Mouse (Mus musculus): ENCODE measurements at regions not wholly inside any gene's neighbourhood (a gene's known extent, or its start where the extent isn't known, plus 50 kb on each side); places are given as distances from the start of the nearest gene placed in this dataset.

DNA sequence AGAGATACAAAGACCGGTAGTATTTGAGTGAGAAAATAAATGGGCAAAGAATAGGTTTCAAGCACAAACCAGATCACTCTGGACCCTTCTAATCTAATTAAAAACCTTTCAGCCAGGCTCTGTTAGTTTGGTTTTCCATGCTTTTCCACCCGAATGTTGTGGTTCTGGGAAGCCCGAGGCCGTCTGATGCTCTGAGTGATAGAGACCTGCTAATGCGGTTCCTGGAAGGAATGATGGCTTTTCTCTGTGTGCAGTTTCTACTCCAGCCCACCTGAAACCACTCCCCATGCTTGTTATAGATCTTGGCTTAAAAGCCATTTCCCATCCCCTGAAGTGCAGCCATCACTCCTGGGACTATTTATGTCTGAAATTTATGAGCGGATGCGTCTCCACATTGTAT is 251.4 kb upstream of the Nrp1 start:
- H3K4me1 ChIP-seq (replicated peaks): no peaks in the 10 kb centered on the region
- no peak overlapping the region for H3K27ac ChIP-seq (replicated peaks)
- H3K9me3 ChIP-seq (replicated peaks): no peaks in the 10 kb centered on the region
- no peak for ATAC-seq (ENCODE audit: insufficient read depth)
- H3K4me3 ChIP-seq (replicated peaks): no peak overlapping the region
- 81% methylated on average over 7 of the region's 7 CpGs for whole genome bisulfite sequencing (ENCODE audit: insufficient replicate concordance)
- H3K36me3 ChIP-seq (replicated peaks): no peaks in the 10 kb centered on the region
- H3K4me2 ChIP-seq: no peak overlapping the region
- no peaks in the 10 kb centered on the region for H3K27me3 ChIP-seq
- no peak overlapping the region for H3K9ac ChIP-seq

DNA sequence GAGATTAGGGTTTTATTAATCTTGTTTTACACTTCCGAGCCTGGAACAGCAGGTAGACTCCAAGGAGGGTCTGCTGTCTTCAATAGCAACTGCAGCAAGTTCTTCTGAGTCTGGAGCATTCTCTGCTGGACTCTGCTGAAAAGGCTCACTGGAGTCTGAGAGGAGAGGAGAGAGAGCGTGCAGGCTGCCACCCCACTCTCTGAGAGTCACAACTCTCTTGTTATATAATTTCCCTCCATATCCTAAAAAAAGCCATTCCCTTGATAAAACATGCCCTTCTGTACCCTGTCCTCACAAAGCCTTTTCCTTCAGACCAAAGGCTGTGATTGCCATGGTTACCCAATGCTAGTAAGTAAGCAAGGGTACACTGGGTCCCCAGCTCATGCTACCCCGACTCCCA is 249.4 kb upstream of the Nrp1 start:
- 42% methylated on average over 3 of the region's 3 CpGs for WGBS (ENCODE audit: insufficient replicate concordance)
- no peak overlapping the region for H3K9ac ChIP-seq
- H3K4me3 ChIP-seq (replicated peaks): no peak overlapping the region
- no peaks in the 10 kb centered on the region for H3K36me3 ChIP-seq (replicated peaks)
- H3K4me2 ChIP-seq: no peak overlapping the region
- H3K27me3 ChIP-seq: no peaks in the 10 kb centered on the region
- ATAC-seq (ENCODE audit: insufficient read depth): no peak
- H3K27ac ChIP-seq (replicated peaks): no peak overlapping the region
- H3K4me1 ChIP-seq (replicated peaks): no peaks in the 10 kb centered on the region
- no peaks in the 10 kb centered on the region for H3K9me3 ChIP-seq (replicated peaks)

DNA sequence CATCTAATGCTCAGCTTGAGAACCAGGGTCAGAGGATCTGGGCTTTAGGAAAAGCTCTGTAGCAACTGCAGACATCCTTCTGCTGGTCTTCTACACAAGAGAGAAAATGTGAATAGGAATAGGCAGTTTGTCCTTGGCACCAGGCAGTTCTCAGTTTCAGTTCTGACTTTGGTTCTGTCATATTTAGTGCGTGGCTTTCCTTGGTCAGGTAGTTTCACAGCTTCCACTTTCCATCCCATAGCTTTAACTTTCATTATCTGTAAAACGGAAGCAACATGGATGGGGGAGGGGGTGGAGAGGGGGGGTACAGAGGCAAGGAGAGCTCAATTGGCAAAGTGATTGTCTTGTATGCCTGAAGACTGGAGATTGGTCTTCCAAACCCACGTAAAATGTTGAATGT is 247.3 kb upstream of the Nrp1 start:
- no peaks in the 10 kb centered on the region for H3K36me3 ChIP-seq (replicated peaks)
- H3K4me1 ChIP-seq (replicated peaks): no peaks in the 10 kb centered on the region
- H3K4me2 ChIP-seq: no peak overlapping the region
- ATAC-seq (ENCODE audit: insufficient read depth): no peak
- 37% methylated on average over 3 of the region's 3 CpGs for WGBS (ENCODE audit: insufficient replicate concordance)
- no peak overlapping the region for H3K4me3 ChIP-seq (replicated peaks)
- no peaks in the 10 kb centered on the region for H3K9me3 ChIP-seq (replicated peaks)
- H3K27ac ChIP-seq (replicated peaks): no peak overlapping the region
- H3K27me3 ChIP-seq: no peaks in the 10 kb centered on the region
- H3K9ac ChIP-seq: no peak overlapping the region

DNA sequence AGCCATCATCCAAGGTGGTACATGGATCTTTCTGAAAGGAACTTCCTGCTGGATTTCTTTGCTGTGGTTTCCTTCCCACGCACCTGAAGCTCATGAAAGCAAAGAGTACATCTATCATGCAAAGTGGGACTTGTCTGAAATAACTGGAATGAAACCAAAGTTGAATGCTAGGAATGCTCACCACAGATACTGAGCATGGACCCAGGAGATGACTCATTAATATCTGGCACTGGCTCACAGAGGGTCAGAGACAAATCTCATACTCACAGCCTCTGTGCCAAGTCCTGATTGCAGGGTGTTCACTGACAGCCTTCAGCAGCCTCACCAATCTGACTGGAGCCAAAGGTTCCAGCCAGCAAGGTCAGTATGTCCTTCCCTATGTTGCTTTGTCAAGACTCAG is 245.3 kb upstream of the Nrp1 start:
- no peak overlapping the region for H3K4me3 ChIP-seq (replicated peaks)
- WGBS (ENCODE audit: insufficient replicate concordance): 50% methylated on average over 1 of the region's 1 CpGs
- no peaks in the 10 kb centered on the region for H3K36me3 ChIP-seq (replicated peaks)
- H3K27ac ChIP-seq (replicated peaks): no peak overlapping the region
- no peak for ATAC-seq (ENCODE audit: insufficient read depth)
- no peak overlapping the region for H3K9ac ChIP-seq
- H3K27me3 ChIP-seq: no peaks in the 10 kb centered on the region
- no peak overlapping the region for H3K4me2 ChIP-seq
- H3K9me3 ChIP-seq (replicated peaks): no peaks in the 10 kb centered on the region
- H3K4me1 ChIP-seq (replicated peaks): no peaks in the 10 kb centered on the region

- no peak overlapping the region for H3K4me2 ChIP-seq
- no peaks in the 10 kb centered on the region for H3K4me1 ChIP-seq (replicated peaks)
- no peak overlapping the region for H3K4me3 ChIP-seq (replicated peaks)
- H3K9ac ChIP-seq: no peak overlapping the region
- no peaks in the 10 kb centered on the region for H3K36me3 ChIP-seq (replicated peaks)
- H3K27ac ChIP-seq (replicated peaks): no peak overlapping the region
- H3K27me3 ChIP-seq: no peaks in the 10 kb centered on the region
- WGBS (ENCODE audit: insufficient replicate concordance): 30% methylated on average over 4 of the region's 4 CpGs
- ATAC-seq (ENCODE audit: insufficient read depth): no peak
- H3K9me3 ChIP-seq (replicated peaks): no peaks in the 10 kb centered on the region
Measured at GRCm38 (mm10) chr8:128141290-128141966, 217.0 kb upstream of the Nrp1 start.

DNA sequence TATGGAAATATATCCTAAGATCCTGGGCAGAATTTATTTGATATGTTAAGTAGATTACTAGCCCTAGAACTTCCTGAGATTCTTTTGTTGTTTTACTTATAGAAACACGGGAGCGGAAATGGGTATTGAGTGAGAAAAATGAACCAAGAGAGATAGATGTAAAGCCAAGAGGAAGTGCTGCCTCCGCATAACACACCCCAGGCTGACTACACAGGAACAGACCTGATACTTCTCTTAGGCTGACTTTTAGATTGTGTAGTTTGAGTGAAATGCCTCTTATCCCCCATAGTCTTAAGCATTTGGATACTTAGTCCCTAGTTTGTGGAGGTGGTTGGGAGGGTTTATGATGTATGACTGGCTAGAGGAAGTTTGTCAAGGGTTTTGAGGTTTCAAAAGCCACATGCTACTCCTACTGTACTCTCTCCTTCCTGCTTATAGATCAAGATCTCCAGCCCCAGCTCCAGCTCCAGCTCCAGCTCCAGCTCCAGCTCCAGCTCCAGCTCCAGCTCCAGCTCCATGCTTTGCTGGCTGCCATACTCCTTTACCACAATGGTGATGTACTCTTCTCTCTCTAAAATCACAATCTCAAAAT is 210.0 kb upstream of the Nrp1 start:
- H3K27me3 ChIP-seq: no peaks in the 10 kb centered on the region
- ATAC-seq (ENCODE audit: insufficient read depth): no peak
- H3K4me2 ChIP-seq: no peak overlapping the region
- H3K4me1 ChIP-seq (replicated peaks): no peaks in the 10 kb centered on the region
- H3K4me3 ChIP-seq (replicated peaks): no peak overlapping the region
- WGBS (ENCODE audit: insufficient replicate concordance): 21% methylated on average over 3 of the region's 3 CpGs
- H3K9me3 ChIP-seq (replicated peaks): no peaks in the 10 kb centered on the region
- no peak overlapping the region for H3K27ac ChIP-seq (replicated peaks)
- no peaks in the 10 kb centered on the region for H3K36me3 ChIP-seq (replicated peaks)
- no peak overlapping the region for H3K9ac ChIP-seq

- H3K36me3 ChIP-seq (replicated peaks): no peaks in the 10 kb centered on the region
- no peaks in the 10 kb centered on the region for H3K27me3 ChIP-seq
- no peaks in the 10 kb centered on the region for H3K4me1 ChIP-seq (replicated peaks)
- ATAC-seq (ENCODE audit: insufficient read depth): no peak
- no peak overlapping the region for H3K9ac ChIP-seq
- H3K4me3 ChIP-seq (replicated peaks): no peak overlapping the region
- no peak overlapping the region for H3K27ac ChIP-seq (replicated peaks)
- H3K4me2 ChIP-seq: no peak overlapping the region
- no peaks in the 10 kb centered on the region for H3K9me3 ChIP-seq (replicated peaks)
Measured at GRCm38 (mm10) chr8:128155604-128156003, 202.8 kb upstream of the Nrp1 start.

DNA sequence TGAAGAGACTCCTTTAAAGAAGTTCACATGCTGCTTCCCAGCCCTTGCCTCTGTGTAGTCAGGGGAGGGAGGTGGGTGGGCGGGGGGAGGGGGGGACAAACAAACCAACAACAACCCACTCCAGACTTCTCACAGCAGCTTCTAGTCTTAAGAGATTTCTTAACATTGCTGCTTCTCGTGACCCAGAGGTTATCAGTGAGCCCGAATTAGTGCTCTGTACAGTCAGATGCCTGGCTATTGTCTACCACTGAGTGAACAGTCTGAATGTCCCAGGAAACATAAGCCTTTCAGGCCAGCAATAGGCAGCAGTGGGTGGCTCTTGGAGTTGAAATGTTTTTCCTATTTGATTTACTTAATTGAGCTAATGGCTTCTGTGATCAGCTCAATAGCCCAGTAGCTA is 202.2 kb upstream of the Nrp1 start:
- Histone ChIP-seq H3K4me1 (replicated peaks) (no peaks in the 10 kb centered on the region), H3K9me3 (replicated peaks) (no peaks in the 10 kb centered on the region), H3K4me3 (replicated peaks) (no peak overlapping the region), H3K36me3 (replicated peaks) (no peaks in the 10 kb centered on the region), H3K9ac (no peak overlapping the region), H3K27ac (replicated peaks) (no peak overlapping the region), H3K4me2 (no peak overlapping the region), H3K27me3 (no peaks in the 10 kb centered on the region)
- 39% methylated on average over 3 of the region's 3 CpGs for WGBS (ENCODE audit: insufficient replicate concordance)
- ATAC-seq (ENCODE audit: insufficient read depth): no peak

- no peaks in the 10 kb centered on the region for H3K36me3 ChIP-seq (replicated peaks)
- no peak for ATAC-seq (ENCODE audit: insufficient read depth)
Measured at GRCm38 (mm10) chr8:128162857-128163256, 195.5 kb upstream of the Nrp1 start.

DNA sequence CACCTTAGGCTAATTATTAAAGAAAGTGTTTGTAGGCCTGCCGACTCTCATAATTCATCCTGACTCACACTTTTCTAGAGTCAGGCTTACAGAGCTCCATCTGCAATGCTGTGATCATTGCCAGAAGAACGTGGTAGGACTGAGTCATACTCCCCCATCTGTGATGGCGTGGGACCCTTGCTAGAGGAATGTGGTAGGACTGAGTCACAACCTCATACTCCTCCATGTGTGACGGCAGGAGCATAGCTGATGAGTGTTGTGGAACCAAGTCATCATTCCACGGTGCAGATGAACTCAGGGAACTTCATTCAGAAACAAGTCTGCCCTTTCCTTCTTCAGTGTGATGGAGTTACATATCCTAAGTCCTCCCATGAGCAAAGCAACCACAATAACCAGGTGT is 193.4 kb upstream of the Nrp1 start:
- Histone ChIP-seq H3K27me3 (no peaks in the 10 kb centered on the region), H3K9me3 (replicated peaks) (no peaks in the 10 kb centered on the region), H3K9ac (no peak overlapping the region), H3K4me1 (replicated peaks) (no peaks in the 10 kb centered on the region), H3K4me3 (replicated peaks) (no peak overlapping the region), H3K4me2 (no peak overlapping the region), H3K27ac (replicated peaks) (no peak overlapping the region), H3K36me3 (replicated peaks) (no peaks in the 10 kb centered on the region)
- ATAC-seq (ENCODE audit: insufficient read depth): no peak
- 70% methylated on average over 5 of the region's 5 CpGs for WGBS (ENCODE audit: insufficient replicate concordance)

More at GRCm38 (mm10) chr8:128162857-128163256, 195.5 kb upstream of the Nrp1 start:
- Histone ChIP-seq H3K27me3 (no peaks in the 10 kb centered on the region), H3K9me3 (replicated peaks) (no peaks in the 10 kb centered on the region), H3K4me1 (replicated peaks) (no peaks in the 10 kb centered on the region), H3K4me2 (no peak overlapping the region), H3K4me3 (replicated peaks) (no peak overlapping the region), H3K27ac (replicated peaks) (no peak overlapping the region), H3K9ac (no peak overlapping the region)

GRCm38 (mm10) chr8:128165591-128165990 is 192.8 kb upstream of the Nrp1 start:
- no peak overlapping the region for H3K9ac ChIP-seq
- no peaks in the 10 kb centered on the region for H3K9me3 ChIP-seq (replicated peaks)
- no peaks in the 10 kb centered on the region for H3K27me3 ChIP-seq
- no peak overlapping the region for H3K4me2 ChIP-seq
- H3K36me3 ChIP-seq (replicated peaks): no peaks in the 10 kb centered on the region
- no peak for ATAC-seq (ENCODE audit: insufficient read depth)
- no peak overlapping the region for H3K4me3 ChIP-seq (replicated peaks)
- H3K27ac ChIP-seq (replicated peaks): no peak overlapping the region
- WGBS (ENCODE audit: insufficient replicate concordance): 64% methylated on average over 2 of the region's 2 CpGs
- no peaks in the 10 kb centered on the region for H3K4me1 ChIP-seq (replicated peaks)

GRCm38 (mm10) chr8:128166097-128166496 is 192.3 kb upstream of the Nrp1 start:
- Histone ChIP-seq H3K9me3 (replicated peaks) (no peaks in the 10 kb centered on the region), H3K36me3 (replicated peaks) (no peaks in the 10 kb centered on the region), H3K4me1 (replicated peaks) (no peaks in the 10 kb centered on the region), H3K4me3 (replicated peaks) (no peak overlapping the region), H3K9ac (no peak overlapping the region), H3K27me3 (no peaks in the 10 kb centered on the region), H3K4me2 (no peak overlapping the region), H3K27ac (replicated peaks) (no peak overlapping the region)
- 45% methylated on average over 4 of the region's 4 CpGs for WGBS (ENCODE audit: insufficient replicate concordance)
- no peak for ATAC-seq (ENCODE audit: insufficient read depth)

All from liver, embryonic 15.5 days (tissue).